9 mouse cellular contexts compared by ENCODE assay signal in genomic region chr3:90540904-90541303, GRCm38 (mm10). TPM values are rescaled to one million over a fixed set of nuclear protein-coding genes. Genes with fewer than 3 reads are reported as not detected.
DNase-seq lines count a peak whose midpoint lies in the region; ATAC-seq lines count a peak whose summit lies in the region.
"Had no signal": no experiment of that assay in that cellular context is flagged by ENCODE, and none has a peak within 500 bp of the region (broad histone marks: within the 10 kb centered on the region; RNA-seq: fewer than 3 reads in every experiment).

No protein-coding gene starts in this region.

- no peak overlapping the region; the same call in 1 of the 2 replicates for H3K9ac ChIP-seq in intestine, embryonic 15.5 days
- H3K9ac ChIP-seq in limb, embryonic 11.5 days (ENCODE audit: low read length): no peak overlapping the region
- H3K9ac ChIP-seq in neural tube, embryonic 11.5 days (ENCODE audit: low read length): peak overlapping the region; percentile 23; the same call in 1 of the 2 replicates

- H3K36me3 ChIP-seq in intestine, embryonic 15.5 days: no peaks in the 10 kb centered on the region
- no peaks in the 10 kb centered on the region for H3K36me3 ChIP-seq in limb, embryonic 11.5 days (ENCODE audit: control insufficient read depth, insufficient read depth, low read length)
- no peaks in the 10 kb centered on the region for H3K36me3 ChIP-seq in neural tube, embryonic 11.5 days (ENCODE audit: control insufficient read depth, insufficient read depth, low read length)

- H3K4me1 ChIP-seq in intestine, embryonic 15.5 days (replicated peaks): peaks cover 11% of the 10 kb centered on the region
- H3K4me1 ChIP-seq in limb, embryonic 11.5 days (ENCODE audit: control insufficient read depth, insufficient read depth, low read length): no peaks in the 10 kb centered on the region
- H3K4me1 ChIP-seq in neural tube, embryonic 11.5 days (ENCODE audit: control insufficient read depth, insufficient read depth, low read length): peaks cover 3% of the 10 kb centered on the region; the same call in 1 of the 2 replicates

- no peak for DNase-seq in frontal cortex, postnatal 14 days (ENCODE audit: low spot score in 2 of 2)
- peak; percentile 98 for DNase-seq in heart, adult 11 months
- DNase-seq in limb, embryonic 11.5 days (ENCODE audit: low spot score): no peak
- DNase-seq in neural tube, embryonic 11.5 days (ENCODE audit: low spot score): peak; percentile 31
- DNase-seq in urinary bladder, adult 2 months (ENCODE audit: low spot score): no peak

- H3K27ac ChIP-seq in intestine, embryonic 15.5 days: 0 out of 2 replicates have a peak overlapping the region, but pooled peaks have one; percentile 9
- H3K27ac ChIP-seq in limb, embryonic 11.5 days (replicated peaks; ENCODE audit: low read depth, low read length): no peak overlapping the region
- no peak overlapping the region for H3K27ac ChIP-seq in neural tube, embryonic 11.5 days (ENCODE audit: low read depth, low read length)

- no peak overlapping the region for H3K4me2 ChIP-seq in intestine, embryonic 15.5 days (replicated peaks)
- no peak overlapping the region for H3K4me2 ChIP-seq in limb, embryonic 11.5 days (ENCODE audit: low read depth, severe bottlenecking)
- no peak overlapping the region for H3K4me2 ChIP-seq in neural tube, embryonic 11.5 days (ENCODE audit: low read depth)

- H3K27me3 ChIP-seq in intestine, embryonic 15.5 days (replicated peaks): no peaks in the 10 kb centered on the region
- H3K27me3 ChIP-seq in limb, embryonic 11.5 days (ENCODE audit: control insufficient read depth, insufficient read depth, low read length): no peaks in the 10 kb centered on the region
- H3K27me3 ChIP-seq in neural tube, embryonic 11.5 days (ENCODE audit: control insufficient read depth, insufficient read depth, low read length): no peaks in the 10 kb centered on the region

- no peaks in the 10 kb centered on the region for H3K9me3 ChIP-seq in intestine, embryonic 15.5 days
- no peaks in the 10 kb centered on the region for H3K9me3 ChIP-seq in limb, embryonic 11.5 days (ENCODE audit: control insufficient read depth, low read length)
- H3K9me3 ChIP-seq in neural tube, embryonic 11.5 days (ENCODE audit: control insufficient read depth, low read length): no peaks in the 10 kb centered on the region

- peak; percentile 75 for ATAC-seq in frontal cortex, adult (ENCODE audit: low TSS enrichment)
- ATAC-seq in intestine, embryonic 15.5 days: no peak
- peak; percentile 5; the same call in 1 of the 2 replicates for ATAC-seq in limb, embryonic 11.5 days (ENCODE audit: insufficient number of reproducible peaks, low FRiP score, low TSS enrichment, low read depth)
- ATAC-seq in neural tube, embryonic 11.5 days (ENCODE audit: insufficient read depth, low FRiP score, low TSS enrichment): peak; percentile 58; the same call in 1 of the 2 replicates
- no peak for ATAC-seq in megakaryocyte, adult 5-6 weeks (ENCODE audit: poor library complexity, severe bottlenecking)

- 58% methylated on average over 4 of the region's 4 CpGs for WGBS in intestine, embryonic 15.5 days
- 78% methylated on average over 4 of the region's 4 CpGs for whole genome bisulfite sequencing in limb, embryonic 11.5 days
- WGBS in neural tube, embryonic 11.5 days: 47% methylated on average over 4 of the region's 4 CpGs

- H3K4me3 ChIP-seq in intestine, embryonic 15.5 days (replicated peaks): no peak overlapping the region
- no peak overlapping the region for H3K4me3 ChIP-seq in limb, embryonic 11.5 days (ENCODE audit: low read depth, low read length)
- no peak overlapping the region for H3K4me3 ChIP-seq in neural tube, embryonic 11.5 days (ENCODE audit: low read depth, low read length)

RNA-seq across cellular contexts. Expression of gene S100a16, which starts 3.9 kb away (rescaled TPM):
- 109 and 122 TPM in 2 replicates for polyA plus RNA-seq in intestine, embryonic 15.5 days (2015; fragmentation: Nextera tagmentation; extraction: Ambion mirVana)
- polyA plus RNA-seq in limb, embryonic 11.5 days (2014; fragmentation: Nextera tagmentation; extraction: Ambion mirVana): 36.6 and 42.1 TPM in 2 replicates
- 39.2 and 40.0 TPM in 2 replicates for polyA plus RNA-seq in neural tube, embryonic 11.5 days (2014; fragmentation: Nextera tagmentation; extraction: Ambion mirVana)
- not detected in 2 replicates for total RNA-seq in megakaryocyte, adult 5-6 weeks (2015)
- not detected in 2 replicates for total RNA-seq in megakaryocyte, adult 5-6 weeks (2017)
- polyA plus RNA-seq in urinary bladder, adult 2 months (2012; rRNA removed): 151 and 159 TPM in 2 replicates
- total RNA-seq: CH12.LX had no signal

RNA-seq across cellular contexts. Expression of gene S100a14, which starts 14.2 kb away (rescaled TPM):
- polyA plus RNA-seq in intestine, embryonic 15.5 days (2015; fragmentation: Nextera tagmentation; extraction: Ambion mirVana): 6.3 and 8.5 TPM in 2 replicates
- polyA plus RNA-seq in limb, embryonic 11.5 days (2014; fragmentation: Nextera tagmentation; extraction: Ambion mirVana): not detected in 2 replicates
- polyA plus RNA-seq in neural tube, embryonic 11.5 days (2014; fragmentation: Nextera tagmentation; extraction: Ambion mirVana): not detected in 2 replicates
- total RNA-seq in megakaryocyte, adult 5-6 weeks (2015): not detected in 2 replicates
- total RNA-seq in megakaryocyte, adult 5-6 weeks (2017): 0.16 TPM in 1 of 2 replicates, not detected in the other
- 70.1 and 94.3 TPM in 2 replicates for polyA plus RNA-seq in urinary bladder, adult 2 months (2012; rRNA removed)
- total RNA-seq: CH12.LX had no signal

RNA-seq across cellular contexts. Expression of gene S100a3, which starts 19.5 kb away (rescaled TPM):
- polyA plus RNA-seq in intestine, embryonic 15.5 days (2015; fragmentation: Nextera tagmentation; extraction: Ambion mirVana): 0.29 and 0.53 TPM in 2 replicates
- polyA plus RNA-seq in limb, embryonic 11.5 days (2014; fragmentation: Nextera tagmentation; extraction: Ambion mirVana): 0.43 TPM in 1 of 2 replicates, not detected in the other
- not detected in 2 replicates for polyA plus RNA-seq in neural tube, embryonic 11.5 days (2014; fragmentation: Nextera tagmentation; extraction: Ambion mirVana)
- total RNA-seq in megakaryocyte, adult 5-6 weeks (2015): 0.66 TPM in 1 of 2 replicates, not detected in the other
- not detected in 2 replicates for total RNA-seq in megakaryocyte, adult 5-6 weeks (2017)
- polyA plus RNA-seq in urinary bladder, adult 2 months (2012; rRNA removed): 3.3 and 4.7 TPM in 2 replicates
- total RNA-seq: CH12.LX had no signal

RNA-seq across cellular contexts. Expression of gene S100a13, which starts 26.7 kb away (rescaled TPM):
- polyA plus RNA-seq in intestine, embryonic 15.5 days (2015; fragmentation: Nextera tagmentation; extraction: Ambion mirVana): 35.6 and 36.3 TPM in 2 replicates
- 11.8 and 12.6 TPM in 2 replicates for polyA plus RNA-seq in limb, embryonic 11.5 days (2014; fragmentation: Nextera tagmentation; extraction: Ambion mirVana)
- polyA plus RNA-seq in neural tube, embryonic 11.5 days (2014; fragmentation: Nextera tagmentation; extraction: Ambion mirVana): 11.2 and 12.7 TPM in 2 replicates
- 121 and 128 TPM in 2 replicates for total RNA-seq in megakaryocyte, adult 5-6 weeks (2015)
- 141 and 179 TPM in 2 replicates for total RNA-seq in megakaryocyte, adult 5-6 weeks (2017)
- 86.1 and 86.3 TPM in 2 replicates for polyA plus RNA-seq in urinary bladder, adult 2 months (2012; rRNA removed)

RNA-seq across cellular contexts. Expression of gene S100a1, which starts 26.7 kb away (rescaled TPM):
- polyA plus RNA-seq in intestine, embryonic 15.5 days (2015; fragmentation: Nextera tagmentation; extraction: Ambion mirVana): 82.3 and 109 TPM in 2 replicates
- polyA plus RNA-seq in limb, embryonic 11.5 days (2014; fragmentation: Nextera tagmentation; extraction: Ambion mirVana): 4.6 and 7.3 TPM in 2 replicates
- 4.6 and 8.4 TPM in 2 replicates for polyA plus RNA-seq in neural tube, embryonic 11.5 days (2014; fragmentation: Nextera tagmentation; extraction: Ambion mirVana)
- 70.5 and 89.5 TPM in 2 replicates for total RNA-seq in megakaryocyte, adult 5-6 weeks (2015)
- total RNA-seq in megakaryocyte, adult 5-6 weeks (2017): 50.9 and 80.4 TPM in 2 replicates
- polyA plus RNA-seq in urinary bladder, adult 2 months (2012; rRNA removed): 592 and 865 TPM in 2 replicates

Comparison
In these comparisons a context has a peak if more than half of its experiments do, and no peak if none do; other contexts are left out.
1. ATAC-seq: peak in frontal cortex, adult (single experiment), limb, embryonic 11.5 days (single experiment) and neural tube, embryonic 11.5 days (single experiment); none in intestine, embryonic 15.5 days (single experiment) and megakaryocyte, adult 5-6 weeks (single experiment).
2. DNase-seq: peak in heart, adult 11 months (single experiment) and neural tube, embryonic 11.5 days (single experiment); none in frontal cortex, postnatal 14 days (0 of 2), limb, embryonic 11.5 days (single experiment) and urinary bladder, adult 2 months (single experiment).